9 mouse cellular contexts compared by ENCODE assay signal in genomic region chr16:33193649-33194048, GRCm38 (mm10). TPM values are rescaled to one million over a fixed set of nuclear protein-coding genes. Genes with fewer than 3 reads are reported as not detected.
DNase-seq lines count a peak whose midpoint lies in the region; ATAC-seq and TF ChIP-seq lines count a peak whose summit lies in the region.
"Had no signal": no experiment of that assay in that cellular context is flagged by ENCODE, and none has a peak within 500 bp of the region (broad histone marks: within the 10 kb centered on the region; RNA-seq: fewer than 3 reads in every experiment).

No protein-coding gene starts in this region.

- 26% methylated on average over 2 of the region's 2 CpGs for WGBS in cerebellum, adult 2 months
- WGBS in kidney, embryonic 16.5 days = 34% methylated on average over 2 of the region's 2 CpGs

- peak; percentile 67 for TF ChIP-seq CTCF in cerebellum, adult 2 months (IDR thresholded peaks at IDR 0.05; ENCODE audit: borderline replicate concordance, insufficient read depth, low read depth, low read length)

- no peaks in the 10 kb centered on the region for H3K36me3 ChIP-seq in kidney, embryonic 16.5 days (ENCODE audit: insufficient read depth, low read length)
- H3K36me3 ChIP-seq in splenic B cell, adult 2 months (ENCODE audit: control insufficient read depth, insufficient read depth, low read length, poor library complexity, severe bottlenecking) = no peaks in the 10 kb centered on the region

- H3K27me3 ChIP-seq in cerebellum, adult 2 months (ENCODE audit: control insufficient read depth, insufficient read depth, low read length) = no peaks in the 10 kb centered on the region
- H3K27me3 ChIP-seq in kidney, embryonic 16.5 days (ENCODE audit: insufficient read depth, low read length) = no peaks in the 10 kb centered on the region
- no peaks in the 10 kb centered on the region for H3K27me3 ChIP-seq in splenic B cell, adult 2 months (ENCODE audit: control insufficient read depth, insufficient read depth, low read length, poor library complexity, severe bottlenecking)
- H3K27me3 ChIP-seq: stomach, embryonic 15.5 days had no signal

- H3K4me1 ChIP-seq in cerebellum, adult 2 months (ENCODE audit: control insufficient read depth, insufficient read depth, low read length) = no peaks in the 10 kb centered on the region; the same call in 1 of the 2 replicates
- H3K4me1 ChIP-seq in kidney, embryonic 16.5 days (ENCODE audit: insufficient read depth, low read length) = peaks cover 10% of the 10 kb centered on the region; the same call in 1 of the 2 replicates

- DNase-seq in cerebellum, adult 2 months = peak; percentile 39 to 47
- DNase-seq in cerebellum, adult 11-12 months = no peak
- peak; percentile 11 to 41 for DNase-seq in spleen, adult 18-20 months
- DNase-seq in spleen, adult 12 weeks (ENCODE audit: low spot score) = no peak
- DNase-seq in embryo, embryonic 9.5 days (ENCODE audit: extremely low spot score) = peak; percentile 32
- DNase-seq in lung, postnatal 14 days = peak; percentile 62
- peak; percentile 66 for DNase-seq in splenic B cell, adult 2 months (ENCODE audit: low read depth, low spot score)

- ATAC-seq in kidney, embryonic 16.5 days (ENCODE audit: low FRiP score, low TSS enrichment) = peak; percentile 68

- H3K9ac ChIP-seq in kidney, embryonic 16.5 days (replicated peaks; ENCODE audit: low read length) = no peak overlapping the region
- H3K9ac ChIP-seq: stomach, embryonic 15.5 days had no signal

- H3K4me2 ChIP-seq in kidney, embryonic 16.5 days (replicated peaks; ENCODE audit: low read depth, low read length) = no peak overlapping the region
- H3K4me2 ChIP-seq: stomach, embryonic 15.5 days had no signal

- no peaks in the 10 kb centered on the region for H3K9me3 ChIP-seq in kidney, embryonic 16.5 days (ENCODE audit: low read length)
- H3K9me3 ChIP-seq: stomach, embryonic 15.5 days had no signal

- TF ChIP-seq POLR2A in cerebellum, adult 2 months (IDR thresholded peaks at IDR 0.05; ENCODE audit: borderline replicate concordance, insufficient read depth, low read length) = no peak

- no peak overlapping the region for H3K27ac ChIP-seq in cerebellum, adult 2 months (ENCODE audit: insufficient read depth, low read length)
- no peak overlapping the region for H3K27ac ChIP-seq in kidney, embryonic 16.5 days (ENCODE audit: low read length)
- H3K27ac ChIP-seq: stomach, embryonic 15.5 days had no signal

- no peak overlapping the region for H3K4me3 ChIP-seq in cerebellum, adult 2 months (replicated peaks; ENCODE audit: insufficient read depth, low read depth, low read length)
- H3K4me3 ChIP-seq in kidney, embryonic 16.5 days (ENCODE audit: low read length) = no peak overlapping the region
- H3K4me3 ChIP-seq: stomach, embryonic 15.5 days had no signal

RNA-seq across cellular contexts. Expression of gene Osbpl11, which starts 8.8 kb away (rescaled TPM):
- 12.5 and 12.8 TPM in 2 replicates for polyA plus RNA-seq in cerebellum, adult 2 months (2012; rRNA removed)
- polyA plus RNA-seq in kidney, embryonic 16.5 days (2015; fragmentation: Nextera tagmentation; extraction: Ambion mirVana) = 15.3 and 15.8 TPM in 2 replicates

RNA-seq across cellular contexts. Expression of gene Snx4, which starts 57.6 kb away (rescaled TPM):
- polyA plus RNA-seq in cerebellum, adult 2 months (2012; rRNA removed) = 21.9 and 24.8 TPM in 2 replicates
- 86.4 and 90.6 TPM in 2 replicates for polyA plus RNA-seq in kidney, embryonic 16.5 days (2015; fragmentation: Nextera tagmentation; extraction: Ambion mirVana)

Comparison
In these comparisons a context has a peak if more than half of its experiments do, and no peak if none do; other contexts are left out.
1. DNase-seq: peak in cerebellum, adult 2 months (2 of 2), spleen, adult 18-20 months (2 of 2), embryo, embryonic 9.5 days (single experiment), lung, postnatal 14 days (single experiment) and splenic B cell, adult 2 months (single experiment); none in cerebellum, adult 11-12 months (single experiment) and spleen, adult 12 weeks (single experiment).